Mouse (Mus musculus) spleen, postnatal 36 days (tissue): ENCODE data around the gene Gpd2.

Source experiments
- DNase-seq, 2 experiments: peaks; one replicate each; pipeline ENCODE4 v3.0.0; 2022; ENCODE audit warnings: low spot score in 2 of 2, mixed read lengths in 1 of 2

Gpd2 gene

DNA sequence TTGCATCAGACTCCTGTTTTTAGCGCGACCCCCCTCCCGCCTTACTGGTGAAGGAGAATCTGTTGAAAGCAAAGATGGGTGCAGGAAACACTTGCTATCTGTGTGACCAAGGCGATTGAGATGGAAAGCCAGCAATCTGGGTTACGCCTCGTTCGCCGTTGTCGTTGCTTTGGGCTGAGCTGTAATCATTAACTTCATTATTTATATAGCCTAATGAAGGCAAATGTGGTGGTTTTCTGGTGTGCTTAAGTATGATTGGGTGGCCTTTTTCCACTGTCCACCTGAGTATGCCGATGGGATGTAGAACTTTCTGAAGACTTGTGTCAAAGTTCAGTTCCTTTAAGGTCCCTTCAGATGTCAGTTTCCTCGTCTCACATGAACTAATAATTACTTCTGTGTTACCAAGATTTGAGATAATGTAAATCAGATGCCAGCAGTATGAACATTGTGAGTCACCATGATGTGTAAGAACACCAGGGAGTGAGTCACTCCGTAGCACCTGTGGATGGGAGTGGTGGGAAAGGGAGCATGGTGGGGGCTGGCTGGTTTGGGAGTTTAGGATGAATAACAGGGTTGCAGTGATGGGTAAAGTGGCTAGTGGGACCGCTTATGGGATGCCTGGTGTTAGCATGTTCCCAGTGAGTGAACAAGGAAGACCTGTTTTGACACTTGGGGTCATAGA is 14.3 kb downstream of the Gpd2 start:
- no peak for DNase-seq

DNA sequence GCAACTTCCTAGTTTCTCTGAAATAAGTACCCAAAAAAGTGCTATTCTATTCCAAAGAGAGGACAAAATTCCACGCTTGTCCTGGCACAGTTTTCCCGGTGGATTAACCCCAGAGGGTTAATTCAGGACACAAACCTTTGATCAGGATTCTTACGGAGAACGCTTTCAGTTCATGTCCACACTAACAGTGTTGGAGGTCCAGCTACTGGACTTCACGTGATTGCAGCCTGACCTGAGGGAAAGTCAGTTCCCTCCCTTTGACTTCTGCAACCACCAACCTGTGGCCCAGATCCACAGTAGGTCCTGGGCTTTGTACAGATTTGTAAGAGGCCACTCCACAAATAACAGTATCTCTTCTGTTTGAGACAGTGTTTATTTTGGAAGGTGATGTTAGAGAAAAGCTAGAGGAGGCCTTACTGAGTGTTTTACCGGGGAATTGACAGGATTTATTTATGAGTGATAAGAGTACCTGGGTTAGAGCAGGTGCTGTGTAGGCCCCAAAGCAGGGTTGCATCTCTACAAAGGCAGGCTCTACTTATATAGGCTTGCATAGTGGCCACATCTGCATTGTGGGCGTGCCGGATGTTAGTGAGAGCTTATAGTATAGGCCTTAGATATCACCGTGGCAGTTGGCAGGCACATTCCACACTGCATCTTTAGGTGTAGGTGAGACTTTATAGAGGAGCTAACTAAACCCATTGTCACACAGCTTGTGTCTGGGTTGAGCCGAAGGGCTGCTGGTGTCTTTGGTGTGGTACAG is 15.3 kb downstream of the Gpd2 start:
- no peak for DNase-seq

DNA sequence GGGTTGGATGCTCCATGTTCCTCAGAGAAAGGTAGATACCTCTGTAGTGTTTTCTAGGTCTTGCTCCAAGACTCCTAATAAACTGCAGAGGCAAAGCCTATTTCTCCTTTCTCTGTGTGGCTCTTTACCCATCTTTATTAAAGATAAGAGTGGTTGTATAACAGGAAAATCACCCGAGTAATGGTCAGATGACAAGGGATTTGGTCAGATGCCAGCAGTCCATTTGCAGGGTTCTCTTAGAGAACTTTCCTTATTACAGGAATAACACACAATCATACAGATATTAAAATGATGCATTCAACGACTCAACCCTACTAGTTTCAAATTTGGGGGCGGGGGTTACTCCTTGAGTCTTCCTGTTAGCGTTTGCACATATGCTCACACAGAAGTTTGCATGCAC is 16.8 kb downstream of the Gpd2 start:
- DNase-seq = no peak

DNA sequence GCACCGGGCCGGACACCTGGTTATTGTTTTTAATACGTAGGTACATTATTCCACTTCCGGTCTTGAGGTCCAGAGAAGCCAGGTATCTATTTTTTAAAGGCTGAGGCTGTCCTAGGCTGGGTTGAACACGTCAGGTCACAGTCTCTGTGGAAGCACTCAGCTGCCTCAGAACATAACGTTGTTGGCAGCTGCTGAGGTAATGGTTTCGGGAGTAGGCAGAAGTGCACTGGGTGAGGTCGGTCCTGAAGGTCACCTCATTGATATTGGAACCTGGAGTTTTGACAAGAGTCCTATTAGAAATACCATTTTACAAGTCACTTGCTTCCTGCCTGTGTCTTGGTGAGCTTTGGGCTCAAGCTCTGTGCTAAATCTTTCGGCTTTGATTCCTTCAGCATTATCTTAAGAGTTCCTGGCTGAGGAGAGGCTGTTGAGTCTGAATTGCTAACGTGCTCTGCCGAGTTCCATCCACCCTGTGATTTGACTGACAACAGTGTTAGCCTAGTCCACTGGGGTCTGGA is 17.8 kb downstream of the Gpd2 start:
- no peak for DNase-seq

DNA sequence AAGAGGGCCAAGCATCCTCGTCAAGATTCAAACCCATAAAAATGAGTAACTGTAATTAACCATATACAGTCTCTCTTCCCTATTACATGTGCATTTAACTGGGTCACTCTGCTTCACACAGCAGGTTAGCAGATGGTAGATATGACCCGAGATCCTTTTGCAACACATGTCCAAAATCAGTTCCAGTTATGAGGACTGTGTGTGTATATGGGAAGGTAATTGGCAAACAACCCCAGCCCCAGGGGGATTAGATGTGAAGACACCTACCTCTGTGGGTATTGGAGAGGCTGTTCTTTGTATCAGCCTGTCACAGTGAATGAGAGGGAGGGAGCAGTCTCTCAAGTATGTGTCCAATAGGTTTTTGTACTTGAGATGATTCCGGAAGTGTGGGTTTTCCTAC is 18.4 kb downstream of the Gpd2 start:
- DNase-seq = no peak

DNA sequence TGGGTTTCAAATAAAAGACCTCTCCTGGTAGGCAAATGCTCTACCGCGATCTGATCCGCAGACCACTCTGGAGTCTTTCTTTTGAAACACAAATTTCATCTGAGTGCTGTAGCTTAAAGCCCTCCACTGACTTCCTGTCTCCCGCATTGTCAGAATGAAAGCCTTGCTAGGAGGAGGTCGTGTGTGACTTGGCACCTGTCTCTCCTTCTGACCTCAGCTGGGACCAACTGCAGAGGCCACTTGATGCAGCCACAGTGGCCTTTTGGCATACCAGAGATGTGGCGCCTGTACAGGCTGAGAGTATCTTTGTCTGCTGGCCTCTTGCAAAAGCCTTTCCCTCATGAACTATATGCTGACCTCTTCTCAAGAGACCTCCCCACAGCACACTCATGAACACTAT is 19.0 kb downstream of the Gpd2 start:
- DNase-seq = no peak

DNA sequence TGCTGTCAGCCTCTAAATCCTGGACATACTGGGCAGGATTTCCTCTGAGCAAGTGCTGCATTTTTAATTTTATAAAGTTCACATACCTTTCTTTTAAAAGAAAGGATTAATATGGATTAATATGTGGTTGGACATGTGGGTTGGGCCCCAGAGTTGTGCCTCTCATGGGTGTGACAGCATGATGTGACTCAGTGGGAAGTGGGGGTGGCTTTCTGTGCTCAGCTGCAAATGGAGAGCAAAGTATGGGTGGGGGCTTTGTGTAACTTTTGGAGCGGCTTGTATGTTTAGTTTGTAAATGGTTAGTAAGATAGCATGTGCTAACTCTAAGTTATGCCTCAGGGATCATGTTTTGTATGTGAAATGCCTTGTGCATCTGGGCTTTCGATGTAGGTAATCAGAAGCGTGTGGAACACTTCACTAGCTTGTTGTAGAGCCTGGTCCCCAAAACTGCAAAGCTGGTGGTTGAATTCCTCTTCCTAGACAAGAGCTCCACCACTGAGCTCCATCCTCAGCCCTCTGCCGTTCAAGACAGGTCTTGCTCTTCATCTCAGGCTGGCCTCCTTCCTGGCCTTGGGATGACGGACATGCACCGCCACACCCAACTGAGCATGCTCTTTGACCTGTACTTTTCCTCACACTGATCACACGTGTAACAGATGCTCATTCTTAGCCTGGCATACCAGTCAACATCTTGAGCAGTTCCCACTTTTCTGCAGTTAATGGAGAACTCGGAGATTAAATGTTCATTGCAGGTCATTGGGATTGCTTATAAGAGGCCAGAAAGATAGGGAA is 24.0 kb downstream of the Gpd2 start:
- no peak for DNase-seq

DNA sequence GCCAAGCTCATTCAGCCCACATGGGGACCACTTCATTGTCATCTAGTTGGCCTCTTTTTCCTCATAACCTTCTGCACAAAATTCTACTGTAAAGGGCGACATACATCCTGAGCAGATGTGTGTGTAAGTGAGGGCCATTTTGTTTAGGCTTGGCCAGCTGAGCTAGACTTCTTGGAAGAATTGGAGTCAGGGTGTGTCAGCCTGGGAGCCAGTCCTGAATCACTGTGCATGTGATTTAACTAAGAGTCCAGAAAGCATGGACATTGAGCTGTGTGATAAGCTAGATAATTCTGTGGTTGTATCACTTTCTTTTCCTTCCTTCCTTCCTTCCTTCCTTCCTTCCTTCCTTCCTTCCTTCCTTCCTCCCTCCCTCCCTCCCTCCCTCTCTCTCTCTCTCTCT is 26.0 kb downstream of the Gpd2 start:
- DNase-seq = no peak

DNA sequence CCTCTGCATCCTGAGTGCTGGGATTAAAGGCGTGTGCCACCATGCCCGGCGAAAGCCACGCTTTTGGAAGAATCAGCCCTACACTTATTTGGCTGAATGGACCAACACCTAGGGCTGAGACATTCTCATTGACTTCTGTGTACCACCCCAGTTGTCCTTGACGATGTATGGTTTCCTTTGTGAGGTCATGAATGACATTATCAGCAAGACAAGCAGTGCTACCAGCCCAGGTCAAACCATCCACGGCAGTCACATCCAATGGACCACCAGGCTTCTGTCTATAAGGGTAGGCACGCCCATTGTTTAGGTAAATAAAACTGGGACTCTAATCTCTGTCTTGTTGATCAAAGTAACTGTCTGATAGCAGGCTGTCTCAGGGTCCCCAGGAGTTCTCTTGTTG is 27.5 kb downstream of the Gpd2 start:
- no peak for DNase-seq

DNA sequence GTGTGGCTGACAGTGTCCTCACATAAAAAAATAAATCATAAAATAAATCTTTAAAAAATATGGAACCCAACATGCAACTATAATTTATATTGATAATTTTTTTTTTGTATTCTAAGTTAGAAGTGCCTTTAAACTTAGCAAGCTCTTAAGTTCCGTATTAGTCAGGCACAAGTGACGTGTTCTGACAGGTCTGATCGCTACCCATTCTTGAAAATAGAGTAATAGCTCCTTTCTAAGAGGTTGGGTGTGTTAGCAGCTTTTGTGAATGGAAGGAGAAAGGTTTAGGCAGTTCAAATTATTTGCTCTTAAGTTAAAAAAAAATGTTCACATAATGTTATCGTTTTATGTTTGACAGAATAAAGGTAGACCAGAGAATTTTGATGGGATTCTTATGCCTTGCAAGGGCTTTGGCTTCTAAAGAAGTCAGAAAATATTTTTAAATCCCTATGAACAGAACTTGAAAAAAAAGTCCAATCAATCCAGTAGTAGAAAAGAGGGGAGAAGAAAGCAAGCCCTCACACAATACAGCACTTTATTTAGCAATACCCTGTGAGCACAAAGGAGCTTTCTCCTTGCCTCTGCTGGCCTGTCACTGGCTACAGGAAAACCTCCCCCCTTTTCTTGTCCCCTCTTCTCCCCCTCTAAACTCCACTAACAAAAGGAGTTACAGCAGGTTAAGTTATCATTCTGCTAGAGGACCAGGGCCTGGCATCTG is 29.4 kb downstream of the Gpd2 start:
- no peak for DNase-seq

DNA sequence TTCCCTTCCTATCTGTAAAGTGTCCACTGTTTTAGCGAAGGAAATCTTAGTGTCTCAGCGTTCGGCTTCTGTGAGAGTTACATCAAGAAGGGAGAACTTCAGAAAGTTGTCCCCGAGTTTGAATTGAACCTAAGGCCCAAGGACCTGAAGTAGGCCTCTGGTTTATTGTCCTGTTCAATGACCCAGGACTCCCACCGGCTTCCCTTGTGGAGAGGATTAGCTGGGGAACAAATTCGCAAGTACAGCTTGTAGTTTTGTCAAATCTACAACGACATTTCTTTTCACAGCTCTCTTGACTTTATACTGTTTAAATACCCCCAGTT is 29.9 kb downstream of the Gpd2 start:
- DNase-seq = no peak

DNA sequence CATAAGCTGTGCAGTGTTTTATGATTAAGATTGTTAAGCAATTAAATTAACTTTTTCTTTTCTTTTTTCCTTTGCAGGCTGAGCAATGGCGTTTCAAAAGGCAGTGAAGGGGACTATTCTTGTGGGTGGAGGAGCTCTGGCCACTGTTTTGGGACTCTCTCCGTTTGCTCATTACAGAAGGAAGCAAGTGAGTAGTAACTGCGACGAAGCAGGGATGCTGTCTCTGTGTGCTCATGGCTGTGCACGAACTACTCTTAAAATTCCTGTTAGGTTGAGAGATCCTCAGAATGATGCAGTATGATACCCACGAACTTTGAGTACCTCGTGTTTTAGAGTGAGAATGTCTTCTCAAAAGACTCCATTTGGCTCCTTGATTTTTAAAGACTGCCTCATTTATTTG is 30.5 kb downstream of the Gpd2 start:
- no peak for DNase-seq

DNA sequence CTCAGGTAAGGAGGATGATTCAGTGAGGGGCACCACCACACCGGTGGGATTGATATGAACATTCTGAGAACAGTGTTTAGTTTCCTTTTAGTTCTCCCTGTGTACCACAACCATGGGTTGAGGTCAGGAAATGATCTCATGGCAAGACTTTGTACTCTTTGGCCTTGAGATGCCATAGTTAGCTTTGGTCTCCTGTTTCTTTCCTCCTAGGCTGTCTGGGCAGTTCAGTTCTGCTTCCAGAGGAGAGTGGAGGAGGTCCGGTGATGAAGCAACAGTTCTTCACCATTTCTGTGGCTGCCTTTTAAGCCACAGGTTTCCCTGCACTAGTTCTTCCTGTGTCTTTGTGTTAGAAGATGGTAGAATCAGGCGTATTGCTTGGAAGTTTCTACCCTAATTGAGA is 31.4 kb downstream of the Gpd2 start:
- DNase-seq = no peak

DNA sequence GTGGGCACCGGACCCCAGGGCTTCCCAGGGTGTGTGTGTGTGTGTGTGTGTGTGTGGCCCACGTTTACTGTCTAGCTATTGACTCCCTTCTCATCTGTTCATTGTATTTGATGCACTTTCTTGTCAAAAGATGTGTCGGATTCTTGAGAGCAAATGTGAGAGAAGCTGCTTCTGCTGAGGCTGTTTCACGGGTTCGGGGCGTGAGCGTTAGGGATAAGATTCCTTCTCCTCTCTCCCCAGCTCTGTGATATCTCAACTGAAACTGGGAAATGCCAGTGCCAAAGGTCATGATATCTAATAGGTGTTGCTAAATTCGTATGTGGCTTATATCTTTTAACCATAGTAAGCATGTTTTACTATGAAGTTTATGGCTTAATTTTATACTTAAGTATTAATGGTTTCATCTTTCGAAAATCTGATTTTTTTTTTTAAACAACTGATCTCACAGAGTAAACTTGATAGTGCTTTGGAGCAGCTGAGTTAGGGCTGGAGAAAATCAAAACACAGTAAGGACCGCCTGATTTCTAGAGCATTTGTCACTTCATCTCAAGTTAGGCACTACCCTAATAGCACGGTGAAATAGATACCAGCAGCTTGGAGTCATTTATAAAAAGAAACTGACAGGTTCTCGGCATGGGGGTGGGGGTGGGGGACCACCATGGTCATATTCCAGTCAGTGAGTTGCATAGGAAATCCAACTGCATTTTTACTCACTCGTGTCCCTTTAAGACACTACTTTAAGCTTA is 32.4 kb downstream of the Gpd2 start:
- no peak for DNase-seq

DNA sequence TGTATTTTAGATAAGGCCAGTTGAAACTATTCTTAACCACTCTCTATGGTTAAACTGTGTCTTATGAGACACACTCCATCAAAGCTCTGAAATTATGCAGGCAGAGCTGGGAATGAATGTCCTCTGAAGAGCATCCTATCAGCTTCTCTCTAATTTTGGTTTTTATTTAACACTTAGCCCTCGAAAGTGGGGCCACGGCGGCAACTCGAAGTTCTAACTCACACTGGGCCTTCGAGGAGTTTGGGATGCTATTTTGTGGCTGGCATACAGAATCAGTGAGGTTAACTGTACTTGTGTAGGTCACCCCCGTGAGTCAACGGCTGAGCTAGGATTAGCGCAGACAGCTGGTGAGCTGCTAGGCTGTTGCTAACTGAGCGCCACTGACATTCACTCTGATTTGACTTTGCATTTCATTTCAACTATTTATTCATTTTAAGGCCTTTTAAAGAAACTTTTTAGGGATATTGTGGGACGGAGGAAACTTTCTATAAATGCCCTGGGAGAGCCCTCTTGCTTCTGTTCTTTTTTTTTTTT is 42.8 kb downstream of the Gpd2 start:
- no peak for DNase-seq

DNA sequence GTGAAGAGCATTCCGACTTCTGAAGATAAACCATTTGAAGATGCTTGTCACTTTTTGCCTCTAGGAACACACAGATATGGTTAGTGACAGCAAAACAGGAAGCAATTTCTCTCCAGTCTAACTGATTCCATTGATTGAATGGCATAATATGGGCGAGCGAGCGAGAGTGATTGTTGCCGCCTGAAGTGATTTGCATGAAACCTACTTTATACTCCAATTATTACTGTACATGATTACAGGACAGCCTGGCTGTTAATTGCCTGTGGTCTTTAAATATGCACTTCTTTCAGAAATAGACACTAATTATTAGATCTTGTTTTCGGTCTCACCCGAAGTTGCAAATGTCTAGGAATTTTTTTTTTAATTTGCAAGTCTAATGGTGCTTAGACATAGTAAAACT is 46.4 kb downstream of the Gpd2 start:
- no peak for DNase-seq

DNA sequence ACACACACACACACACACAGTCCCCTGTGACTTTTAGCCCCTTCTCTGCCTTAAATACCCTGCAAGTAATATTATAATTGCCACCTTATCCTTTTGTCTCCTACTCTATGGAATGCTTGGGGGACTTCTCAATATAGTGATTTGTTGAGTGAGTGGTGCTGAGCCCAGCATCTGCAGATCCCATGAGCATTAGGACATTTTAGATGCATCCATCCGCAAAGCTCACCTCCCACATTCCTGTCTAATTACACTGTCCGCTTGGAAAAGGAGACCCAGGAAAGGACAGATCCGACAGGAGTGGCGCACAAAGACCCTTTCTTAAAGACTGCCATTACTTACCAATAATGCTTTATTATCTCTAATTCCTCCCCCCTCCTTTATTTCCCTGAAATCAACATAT is 47.8 kb downstream of the Gpd2 start:
- DNase-seq = no peak

DNA sequence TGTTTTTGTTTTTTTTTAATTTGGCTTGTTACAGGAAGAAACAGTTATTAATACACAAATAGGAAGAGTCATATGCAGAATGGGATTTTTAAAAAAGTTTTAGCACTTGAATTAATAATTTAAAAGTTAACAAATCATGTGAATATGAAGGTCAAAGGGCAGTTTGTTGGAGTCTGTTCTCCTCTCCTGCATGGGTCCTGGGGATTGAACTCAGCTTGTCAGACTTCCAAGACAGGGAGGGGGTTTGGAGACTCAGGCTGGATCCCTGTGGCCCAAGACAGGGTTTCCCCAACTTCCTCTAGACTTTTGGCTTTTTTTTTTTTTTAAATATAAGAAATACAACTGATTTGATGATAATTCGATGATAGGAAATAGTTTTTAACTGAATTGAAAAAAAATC is 50.6 kb downstream of the Gpd2 start:
- no peak for DNase-seq

DNA sequence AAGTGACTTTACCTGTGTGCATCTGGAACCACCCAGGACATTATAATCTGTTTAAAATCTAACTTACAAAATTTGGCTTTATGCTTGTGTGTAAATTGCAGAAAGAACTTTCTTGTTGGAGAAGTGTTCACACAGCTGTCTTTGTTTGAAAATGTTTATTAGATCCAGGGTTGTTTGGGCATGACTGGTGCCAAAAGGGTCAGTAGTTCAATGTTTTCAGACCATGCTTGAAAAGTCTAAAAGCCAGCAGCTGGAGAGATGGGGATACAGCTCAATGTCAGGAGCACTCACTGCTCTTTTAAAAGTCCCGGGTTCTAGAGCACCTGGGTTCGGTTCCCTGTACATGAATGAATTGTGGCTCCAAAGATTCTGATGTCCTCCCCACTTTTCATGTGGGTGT is 56.1 kb downstream of the Gpd2 start:
- no peak for DNase-seq

DNA sequence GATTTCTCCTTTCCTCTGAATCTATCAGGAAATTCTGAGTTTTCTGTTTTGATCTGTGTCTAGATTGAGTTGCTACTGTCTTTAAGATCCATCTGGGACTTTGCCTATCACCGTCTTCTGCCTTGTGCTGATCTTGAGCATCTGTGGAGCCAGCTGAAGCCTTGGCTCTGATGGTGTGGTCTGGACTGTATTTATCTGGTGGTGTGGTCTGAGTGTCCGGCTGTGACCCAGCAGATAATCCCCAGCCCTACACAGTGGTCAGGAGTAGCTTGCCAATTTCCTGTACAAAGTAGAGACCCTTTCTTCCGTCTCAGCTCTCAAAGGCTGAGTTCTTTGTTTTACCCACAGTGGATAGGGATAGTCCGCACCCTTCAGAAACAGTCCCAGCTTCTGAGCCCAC is 58.6 kb downstream of the Gpd2 start:
- no peak for DNase-seq

DNA sequence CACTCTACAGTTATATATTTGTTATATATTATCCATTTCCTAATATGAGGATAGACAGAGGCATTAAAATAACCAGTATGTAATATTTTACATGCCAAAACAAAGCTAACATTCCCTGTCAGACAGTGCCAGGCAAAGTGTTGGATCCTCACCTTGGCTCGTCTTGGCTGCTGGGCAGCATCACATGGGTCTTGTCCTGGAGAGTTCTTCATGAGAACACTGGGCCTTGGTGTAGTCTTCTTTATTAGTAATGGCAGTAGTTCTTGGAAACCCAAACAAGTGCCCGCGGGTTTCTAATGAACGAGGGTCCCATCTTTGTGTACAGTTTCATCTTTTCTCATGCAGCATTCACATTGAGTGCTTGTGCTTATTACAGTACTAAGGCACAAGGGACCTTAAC is 59.8 kb downstream of the Gpd2 start:
- DNase-seq = no peak
